In genomic region chr7:140116329-140117054, GRCm38 (mm10) we compare ENCODE assay signal across 8 mouse cellular contexts. TPM values are rescaled to one million over a fixed set of nuclear protein-coding genes. Genes with fewer than 3 reads are reported as not detected.
DNase-seq lines count a peak whose midpoint lies in the region; ATAC-seq lines count a peak whose summit lies in the region.

TSS of gene Echs1 (minus strand) at chr7:140116476.

- H3K4me1 ChIP-seq in intestine, embryonic 14.5 days (replicated peaks; ENCODE audit: control insufficient read depth, insufficient read depth, low read length): peaks cover 4% of the 10 kb centered on the region; the same call in 1 of the 2 replicates

- no peaks in the 10 kb centered on the region for H3K9me3 ChIP-seq in intestine, embryonic 14.5 days (ENCODE audit: control insufficient read depth, low read length)

- no peaks in the 10 kb centered on the region for H3K27me3 ChIP-seq in intestine, embryonic 14.5 days (replicated peaks; ENCODE audit: control insufficient read depth, insufficient read depth, low read length)

- 3% methylated on average over 28 of the region's 28 CpGs for WGBS in intestine, embryonic 14.5 days

- peak; percentile 94 for ATAC-seq in intestine, embryonic 14.5 days (replicated peaks; ENCODE audit: low FRiP score, low TSS enrichment, low read depth)
- peak; percentile 89 for ATAC-seq in megakaryocyte progenitor cell, adult 5-6 weeks (replicated peaks; ENCODE audit: poor library complexity)

- H3K36me3 ChIP-seq in intestine, embryonic 14.5 days (ENCODE audit: control insufficient read depth, insufficient read depth, low read length): peaks cover 16% of the 10 kb centered on the region

- peak within 1 kb of the TSS; percentile 77 for H3K4me3 ChIP-seq in intestine, embryonic 14.5 days (ENCODE audit: low read depth, low read length)

- peak within 1 kb of the TSS; percentile 71 for H3K27ac ChIP-seq in intestine, embryonic 14.5 days (ENCODE audit: low read depth)

- H3K4me2 ChIP-seq in intestine, embryonic 14.5 days (ENCODE audit: low read length): peak within 1 kb of the TSS; percentile 93

- peak; percentile 93 for DNase-seq in adrenal gland, adult 8-10 months
- DNase-seq in embryo, embryonic 11.5 days (ENCODE audit: low read depth, low spot score): peak; percentile 76
- DNase-seq in gastrocnemius, postnatal 25 days: peak; percentile 93
- DNase-seq in intestine, embryonic 14.5 days (ENCODE audit: low spot score): peak; percentile 89
- DNase-seq in left cerebral cortex, postnatal 10 days (ENCODE audit: extremely low spot score in 1 of 2, low spot score in 2 of 2): peak; percentile 72 to 93
- peak; percentile 87 for DNase-seq in right cerebral cortex, postnatal 25 days
- peak; percentile 89 to 94 for DNase-seq in urinary bladder, postnatal 36 days (ENCODE audit: low spot score in 2 of 2)

- intact Hi-C loops in left cerebral cortex, postnatal 10 days (cut with DNase I): loop anchor here (5.0 kb wide), 1 partner anchor 34 kb away; the partner anchor contains the start of gene Caly

- H3K9ac ChIP-seq in intestine, embryonic 14.5 days (ENCODE audit: low read length): peak within 1 kb of the TSS; percentile 65

RNA-seq across cellular contexts. Expression of gene Echs1, which starts in this region (rescaled TPM):
- 100 to 1,000 TPM; 229 to 495 (median 382) TPM for total RNA-seq in adrenal gland, adult 8-10 months (2022)
- total RNA-seq in gastrocnemius, postnatal 25 days (2021): 100 to 1,000 TPM; 120 to 132 TPM
- polyA plus RNA-seq in intestine, embryonic 14.5 days (2014; fragmentation: Nextera tagmentation; extraction: Ambion mirVana): 177 and 183 TPM in 2 replicates
- total RNA-seq in left cerebral cortex, postnatal 10 days (2021): 10 to 100 TPM; 57.3 to 57.5 TPM
- total RNA-seq in megakaryocyte progenitor cell, adult 5-6 weeks (2015): 108 and 109 TPM in 2 replicates
- 95.5 and 147 TPM in 2 replicates for total RNA-seq in megakaryocyte progenitor cell, adult 5-6 weeks (2017)

Comparison
In these comparisons a context has a peak if more than half of its experiments do, and no peak if none do; other contexts are left out.
1. Peak in every context shown above with its lines: DNase-seq, ATAC-seq, H3K4me3 ChIP-seq and H3K27ac ChIP-seq.